Mouse (Mus musculus): ENCODE measurements around the gene Kctd11. TPM values are rescaled to one million over a fixed set of nuclear protein-coding genes. Genes with fewer than 3 reads are reported as not detected.
A peak's percentile ranks its signal among the peaks of the same experiment; 100 is the strongest.

Gene Kctd11
- polyA plus RNA-seq, 1 experiment from 2014 or later = 3.9 TPM

DNA sequence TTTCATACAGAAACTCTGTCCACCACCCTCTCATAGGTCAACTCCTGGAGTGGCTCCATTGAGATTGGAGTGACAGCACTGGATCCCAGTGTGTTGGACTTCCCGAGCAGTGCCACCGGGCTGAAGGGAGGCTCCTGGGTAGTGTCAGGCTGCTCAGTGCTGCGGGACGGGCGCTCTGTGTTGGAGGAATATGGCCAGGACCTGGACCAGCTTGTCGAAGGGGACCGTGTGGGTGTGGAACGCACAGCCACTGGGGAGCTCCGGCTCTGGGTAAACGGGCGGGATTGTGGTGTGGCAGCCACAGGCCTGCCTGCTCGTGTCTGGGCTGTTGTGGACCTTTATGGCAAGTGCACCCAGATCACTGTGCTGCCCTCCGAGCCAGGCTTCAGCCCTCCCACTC lies 21.8 kb upstream of the Kctd11 start:
- Histone ChIP-seq H3K9me3 (ENCODE audit: control insufficient read depth, low read length) (no peaks in the 10 kb centered on the region), H3K27ac (ENCODE audit: low read depth, low read length) (no peak overlapping the region), H3K9ac (ENCODE audit: low read length) (0 out of 2 replicates have a peak overlapping the region, but pooled peaks have one; percentile 95), H3K4me1 (ENCODE audit: control insufficient read depth, insufficient read depth, low read length) (peaks cover 22% of the 10 kb centered on the region), H3K4me3 (ENCODE audit: low read depth, low read length) (peak overlapping the region; percentile 98; the same call in 1 of the 2 replicates), H3K4me2 (peak overlapping the region; percentile 99), H3K36me3 (ENCODE audit: control insufficient read depth, insufficient read depth, low read length) (peaks cover 26% of the 10 kb centered on the region), H3K27me3 (ENCODE audit: control insufficient read depth, insufficient read depth, low read length) (no peaks in the 10 kb centered on the region)
- no peak for ATAC-seq (ENCODE audit: low FRiP score)
- WGBS = 90% methylated on average over 13 of the region's 13 CpGs
- no peak for DNase-seq (ENCODE audit: low spot score, missing footprints)

- WGBS = under 1% methylated on average over 38 of the region's 39 CpGs
- Histone ChIP-seq H3K4me3 (ENCODE audit: low read depth, low read length) (peak overlapping the region; percentile 98), H3K4me1 (ENCODE audit: control insufficient read depth, insufficient read depth, low read length) (peaks cover 22% of the 10 kb centered on the region), H3K27ac (ENCODE audit: low read depth, low read length) (peak overlapping the region; percentile 86), H3K9me3 (ENCODE audit: control insufficient read depth, low read length) (no peaks in the 10 kb centered on the region), H3K9ac (ENCODE audit: low read length) (peak overlapping the region; percentile 95), H3K36me3 (ENCODE audit: control insufficient read depth, insufficient read depth, low read length) (peaks cover 18% of the 10 kb centered on the region), H3K4me2 (peak overlapping the region; percentile 99), H3K27me3 (ENCODE audit: control insufficient read depth, insufficient read depth, low read length) (no peaks in the 10 kb centered on the region)
- DNase-seq (ENCODE audit: low spot score, missing footprints) (peak; percentile 93), ATAC-seq (ENCODE audit: low FRiP score) (no peak)
Observed at GRCm38 (mm10) chr11:69901993-69902392, 20.8 kb upstream of the Kctd11 start.

DNA sequence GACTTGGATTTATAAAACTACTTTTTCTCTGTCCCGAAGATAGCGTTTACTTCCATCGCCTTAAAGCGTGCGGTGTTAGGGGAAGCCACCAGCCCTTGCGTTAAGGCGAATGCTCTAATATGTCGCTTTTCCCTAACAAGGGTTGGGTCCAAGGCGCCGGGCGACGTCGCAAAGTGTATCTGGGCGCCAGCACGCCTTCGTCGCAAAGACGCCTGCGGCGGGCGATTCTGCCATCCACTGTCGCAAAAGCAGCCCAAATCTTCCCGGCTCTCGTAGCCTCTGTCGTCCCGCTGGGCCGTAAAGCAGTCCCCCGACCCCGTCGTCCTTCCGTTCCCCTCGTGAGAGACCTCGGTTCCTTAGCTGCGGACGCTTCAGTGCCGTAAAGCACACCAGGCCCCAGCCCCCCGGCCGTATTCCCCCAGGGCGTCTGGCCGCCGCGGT lies 20.2 kb upstream of the Kctd11 start:
- ATAC-seq (ENCODE audit: low FRiP score) = peak; percentile 80
- WGBS = under 1% methylated on average over 42 of the region's 42 CpGs
- no peaks in the 10 kb centered on the region for H3K27me3 ChIP-seq (ENCODE audit: control insufficient read depth, insufficient read depth, low read length)
- DNase-seq (ENCODE audit: low spot score, missing footprints) = peak; percentile 99
- peaks cover 22% of the 10 kb centered on the region for H3K4me1 ChIP-seq (ENCODE audit: control insufficient read depth, insufficient read depth, low read length)
- H3K4me3 ChIP-seq (ENCODE audit: low read depth, low read length) = peak overlapping the region; percentile 98
- no peaks in the 10 kb centered on the region for H3K9me3 ChIP-seq (ENCODE audit: control insufficient read depth, low read length)
- H3K4me2 ChIP-seq = peak overlapping the region; percentile 99
- H3K27ac ChIP-seq (ENCODE audit: low read depth, low read length) = peak overlapping the region; percentile 86
- peaks cover 17% of the 10 kb centered on the region for H3K36me3 ChIP-seq (ENCODE audit: control insufficient read depth, insufficient read depth, low read length)
- peak overlapping the region; percentile 95 for H3K9ac ChIP-seq (ENCODE audit: low read length)

GRCm38 (mm10) chr11:69900471-69901405 lies 19.5 kb upstream of the Kctd11 start, which contains the start of the genes 2810408A11Rik and Neurl4:
2810408A11Rik (minus strand) TSS chr11:69900987.
Neurl4 (plus strand) TSS chr11:69901072.
- ATAC-seq (ENCODE audit: low FRiP score) (peak; percentile 93), DNase-seq (ENCODE audit: low spot score, missing footprints) (peak; percentile 98)
- H3K4me1 ChIP-seq (ENCODE audit: control insufficient read depth, insufficient read depth, low read length) = peaks cover 22% of the 10 kb centered on the region
- H3K4me3 ChIP-seq (ENCODE audit: low read depth, low read length) = peak within 1 kb of the TSS; percentile 98
- no peaks in the 10 kb centered on the region for H3K9me3 ChIP-seq (ENCODE audit: control insufficient read depth, low read length)
- peak within 1 kb of the TSS; percentile 99 for H3K4me2 ChIP-seq
- peak within 1 kb of the TSS; percentile 86 for H3K27ac ChIP-seq (ENCODE audit: low read depth, low read length)
- WGBS = under 1% methylated on average over 38 of the region's 38 CpGs
- H3K9ac ChIP-seq (ENCODE audit: low read length) = peak within 1 kb of the TSS; percentile 95
- H3K36me3 ChIP-seq (ENCODE audit: control insufficient read depth, insufficient read depth, low read length) = peaks cover 10% of the 10 kb centered on the region
- H3K27me3 ChIP-seq (ENCODE audit: control insufficient read depth, insufficient read depth, low read length) = no peaks in the 10 kb centered on the region

- 29% methylated on average over 4 of the region's 4 CpGs for WGBS
- Histone ChIP-seq H3K4me2 (peak overlapping the region; percentile 99), H3K4me3 (ENCODE audit: low read depth, low read length) (peak overlapping the region; percentile 98), H3K4me1 (ENCODE audit: control insufficient read depth, insufficient read depth, low read length) (peaks cover 22% of the 10 kb centered on the region), H3K27ac (ENCODE audit: low read depth, low read length) (no peak overlapping the region; the same call in 1 of the 2 replicates), H3K9ac (ENCODE audit: low read length) (peak overlapping the region; percentile 95), H3K27me3 (ENCODE audit: control insufficient read depth, insufficient read depth, low read length) (no peaks in the 10 kb centered on the region), H3K9me3 (ENCODE audit: control insufficient read depth, low read length) (no peaks in the 10 kb centered on the region), H3K36me3 (ENCODE audit: control insufficient read depth, insufficient read depth, low read length) (peaks cover 7% of the 10 kb centered on the region; the same call in 1 of the 2 replicates)
- ATAC-seq (ENCODE audit: low FRiP score) (no peak), DNase-seq (ENCODE audit: low spot score, missing footprints) (peak; percentile 84)
Observed at GRCm38 (mm10) chr11:69899870-69900269, 18.7 kb upstream of the Kctd11 start.

GRCm38 (mm10) chr11:69895291-69895690 lies 14.1 kb upstream of the Kctd11 start, which contains the start of gene Acap1:
Acap1 (minus strand) TSS chr11:69895539.
- Histone ChIP-seq H3K27ac (ENCODE audit: low read depth, low read length) (no peak within 1 kb of the TSS), H3K4me1 (ENCODE audit: control insufficient read depth, insufficient read depth, low read length) (peaks cover 9% of the 10 kb centered on the region), H3K9ac (ENCODE audit: low read length) (no peak within 1 kb of the TSS), H3K36me3 (ENCODE audit: control insufficient read depth, insufficient read depth, low read length) (no peaks in the 10 kb centered on the region), H3K4me2 (no peak within 1 kb of the TSS), H3K4me3 (ENCODE audit: low read depth, low read length) (no peak within 1 kb of the TSS), H3K27me3 (ENCODE audit: control insufficient read depth, insufficient read depth, low read length) (no peaks in the 10 kb centered on the region), H3K9me3 (ENCODE audit: control insufficient read depth, low read length) (no peaks in the 10 kb centered on the region)
- no peak for ATAC-seq (ENCODE audit: low FRiP score)
- no peak for DNase-seq (ENCODE audit: low spot score, missing footprints)
- 73% methylated on average over 4 of the region's 4 CpGs for WGBS

GRCm38 (mm10) chr11:69894671-69895070 lies 13.5 kb upstream of the Kctd11 start:
- H3K9me3 ChIP-seq (ENCODE audit: control insufficient read depth, low read length) = no peaks in the 10 kb centered on the region
- H3K27me3 ChIP-seq (ENCODE audit: control insufficient read depth, insufficient read depth, low read length) = no peaks in the 10 kb centered on the region
- no peak overlapping the region for H3K9ac ChIP-seq (ENCODE audit: low read length)
- no peaks in the 10 kb centered on the region for H3K36me3 ChIP-seq (ENCODE audit: control insufficient read depth, insufficient read depth, low read length)
- WGBS = 92% methylated on average over 5 of the region's 5 CpGs
- DNase-seq (ENCODE audit: low spot score, missing footprints) (no peak), ATAC-seq (ENCODE audit: low FRiP score) (no peak)
- peaks cover 5% of the 10 kb centered on the region for H3K4me1 ChIP-seq (ENCODE audit: control insufficient read depth, insufficient read depth, low read length)
- H3K4me3 ChIP-seq (ENCODE audit: low read depth, low read length) = no peak overlapping the region
- H3K4me2 ChIP-seq = no peak overlapping the region
- H3K27ac ChIP-seq (ENCODE audit: low read depth, low read length) = no peak overlapping the region

GRCm38 (mm10) chr11:69891482-69891881 lies 10.3 kb upstream of the Kctd11 start:
- no peak for ATAC-seq (ENCODE audit: low FRiP score)
- Histone ChIP-seq H3K9me3 (ENCODE audit: control insufficient read depth, low read length) (no peaks in the 10 kb centered on the region), H3K4me1 (ENCODE audit: control insufficient read depth, insufficient read depth, low read length) (no peaks in the 10 kb centered on the region), H3K36me3 (ENCODE audit: control insufficient read depth, insufficient read depth, low read length) (no peaks in the 10 kb centered on the region), H3K9ac (ENCODE audit: low read length) (no peak overlapping the region), H3K4me2 (no peak overlapping the region), H3K4me3 (ENCODE audit: low read depth, low read length) (no peak overlapping the region), H3K27ac (ENCODE audit: low read depth, low read length) (no peak overlapping the region), H3K27me3 (ENCODE audit: control insufficient read depth, insufficient read depth, low read length) (no peaks in the 10 kb centered on the region)
- 80% methylated on average over 4 of the region's 4 CpGs for WGBS
- no peak for DNase-seq (ENCODE audit: low spot score, missing footprints)

Measured in midbrain, embryonic 11.5 days (tissue).